In the genomic region with DNA sequence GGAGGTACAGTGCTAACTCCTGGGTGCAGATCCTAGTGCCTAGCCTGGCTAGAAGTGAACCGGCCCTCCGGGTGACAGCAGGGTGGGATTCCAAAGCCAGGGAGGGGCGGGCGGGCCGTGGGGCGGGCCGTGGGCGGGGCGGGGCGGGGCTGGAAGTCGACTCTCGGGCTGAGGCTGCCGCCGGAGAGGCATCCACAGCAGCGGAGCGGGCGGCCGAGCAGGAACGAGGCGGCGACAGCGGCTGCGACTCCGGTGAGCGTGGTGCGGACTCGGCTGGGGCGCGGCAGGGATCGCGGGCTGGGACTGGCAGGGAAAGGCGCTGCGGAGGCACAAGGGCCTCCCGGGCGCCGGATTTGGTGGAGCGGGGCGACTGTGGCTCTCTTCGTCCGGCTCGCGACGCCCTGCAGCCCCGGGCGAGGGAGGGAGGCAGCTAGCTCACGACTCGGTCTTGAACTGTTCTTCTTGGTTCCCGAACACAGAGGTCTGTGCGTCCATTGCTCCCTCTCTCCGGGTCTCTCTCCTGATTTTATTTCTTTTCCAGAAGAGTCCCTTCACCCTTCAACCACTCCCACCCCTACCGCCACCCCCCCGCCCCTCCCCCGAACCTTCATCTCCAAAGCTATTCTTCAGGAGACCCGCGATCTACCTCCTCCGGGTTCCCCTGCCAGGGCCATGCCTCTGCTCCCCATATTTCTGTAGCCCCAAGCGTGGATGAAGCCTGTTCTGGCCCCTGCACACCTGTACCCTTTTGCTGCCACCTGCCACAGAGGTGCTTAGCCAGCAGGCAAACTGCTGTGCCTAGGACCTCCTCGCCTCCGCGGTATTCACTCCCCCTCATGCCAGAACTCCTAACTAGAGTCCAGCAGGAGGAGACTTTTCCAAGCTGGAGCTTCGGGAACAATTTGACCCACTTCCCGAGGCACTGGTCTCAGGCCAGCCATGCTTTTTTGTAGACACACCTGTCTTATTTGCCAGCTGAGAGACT, we compare ENCODE assay signal across 8 mouse cellular contexts. TPM values are rescaled to one million over a fixed set of nuclear protein-coding genes. Genes with fewer than 3 reads are reported as not detected.
DNase-seq lines count a peak whose midpoint lies in the region; ATAC-seq lines count a peak whose summit lies in the region.

A gene (plus strand): TSS at position 153 of the 985 bp plus-strand sequence.

- DNase-seq in gastrocnemius, postnatal 14 days: peak; percentile 83
- DNase-seq in induced T-regulatory cell, adult 2 months (ENCODE audit: low read depth): peak; percentile 68
- DNase-seq in left cerebral cortex, postnatal 25 days (ENCODE audit: low spot score in 2 of 2): peak; percentile 79 to 80
- DNase-seq in right cerebral cortex, postnatal 25 days: peak; percentile 85
- DNase-seq in urinary bladder, postnatal 36 days (ENCODE audit: low spot score in 2 of 2): peak; percentile 76 to 78

- peak; percentile 75 for ATAC-seq in activated CD4-positive, CD25-positive, alpha-beta regulatory T cell, adult 4 months
- peak; percentile 76 for ATAC-seq in common myeloid progenitor, adult 5-6 weeks (replicated peaks; ENCODE audit: low read depth, poor library complexity, severe bottlenecking)
- ATAC-seq in megakaryocyte progenitor cell, adult 5-6 weeks (replicated peaks; ENCODE audit: poor library complexity): peak; percentile 81

- intact Hi-C loops in gastrocnemius, postnatal 14 days (cut with DNase I; ENCODE audit: low total_unique reads): loop anchor here (10.0 kb wide), 1 partner anchor 53 kb away; no protein-coding TSS in a partner anchor
- intact Hi-C loops in left cerebral cortex, postnatal 25 days (cut with DNase I): loop anchor here (2.0 to 5.0 kb wide), 5 partner anchors 37 to 81 kb away; no protein-coding TSS in a partner anchor

RNA-seq across cellular contexts. Expression of the gene that starts here (rescaled TPM):
- polyA plus RNA-seq in activated CD4-positive, CD25-positive, alpha-beta regulatory T cell, adult 4 months (2017; shearing (Covaris generic)): 10 to 100 TPM; 39.5 to 44.9 TPM
- total RNA-seq in common myeloid progenitor, adult 5-6 weeks (2017): 15.6 and 16.5 TPM in 2 replicates
- total RNA-seq in gastrocnemius, postnatal 14 days (2021): 10 to 100 TPM; 10.5 to 12.8 TPM
- total RNA-seq in left cerebral cortex, postnatal 25 days (2021): 100 to 1,000 TPM; 206 to 223 TPM
- total RNA-seq in megakaryocyte progenitor cell, adult 5-6 weeks (2015): 10.7 and 11.8 TPM in 2 replicates
- 7.2 and 7.5 TPM in 2 replicates for total RNA-seq in megakaryocyte progenitor cell, adult 5-6 weeks (2017)

Comparison
In these comparisons a context has a peak if more than half of its experiments do, and no peak if none do; other contexts are left out.
1. Peak in every context shown above with its lines: DNase-seq and ATAC-seq.
2. RNA of the gene that starts here (total RNA-seq): 206 to 223 TPM in left cerebral cortex, postnatal 25 days; 15.6 to 16.5 TPM in common myeloid progenitor, adult 5-6 weeks, 10.5 to 12.8 TPM in gastrocnemius, postnatal 14 days and 7.2 to 11.8 TPM in megakaryocyte progenitor cell, adult 5-6 weeks; every median in the first group is over 10 times any median in the second.